Mouse (Mus musculus): ENCODE results near the gene Tmem132e. TPM values are rescaled to one million over a fixed set of nuclear protein-coding genes. Genes with fewer than 3 reads are reported as not detected.

Gene Tmem132e
- 1.3 and 3.0 TPM in 2 replicates for polyA plus RNA-seq (2011; ENCODE audit: insufficient read depth, insufficient read length, low replicate concordance, missing spikeins)

- 2% methylated on average over 82 of the region's 88 CpGs for WGBS
- H3K4me1 ChIP-seq (ENCODE audit: control insufficient read depth, insufficient read depth, low read length), result no peaks in the 10 kb centered on the region
- TF ChIP-seq POLR2A (IDR thresholded peaks at IDR 0.05; ENCODE audit: borderline replicate concordance, control insufficient read depth, low read depth, low read length), result no peak
- no peak for TF ChIP-seq CTCF (IDR thresholded peaks at IDR 0.05; ENCODE audit: control insufficient read depth, insufficient read depth, low read length)
- H3K27ac ChIP-seq (ENCODE audit: control insufficient read depth, insufficient read depth, low read depth, low read length, poor library complexity), result no peak within 1 kb of the TSS; the same call in 1 of the 2 replicates
- H3K4me3 ChIP-seq (replicated peaks; ENCODE audit: control insufficient read depth, low read depth, low read length), result peak within 1 kb of the TSS; percentile 39
Observed at GRCm38 (mm10) chr11:82388371-82389313, at the start of gene Tmem132e. Gene Tmem132e, plus strand, starts transcription at chr11:82388900.

GRCm38 (mm10) chr11:82339921-82340401, 48.7 kb upstream of the Tmem132e start:
- Histone ChIP-seq H3K4me1 (ENCODE audit: control insufficient read depth, insufficient read depth, low read length) (no peaks in the 10 kb centered on the region), H3K4me3 (replicated peaks; ENCODE audit: control insufficient read depth, low read depth, low read length) (no peak overlapping the region), H3K27ac (ENCODE audit: control insufficient read depth, insufficient read depth, low read depth, low read length, poor library complexity) (no peak overlapping the region)
- 5% methylated on average over 7 of the region's 7 CpGs for WGBS
- TF ChIP-seq CTCF (IDR thresholded peaks at IDR 0.05; ENCODE audit: control insufficient read depth, insufficient read depth, low read length), result no peak

- 18% methylated on average over 6 of the region's 6 CpGs for WGBS
- no peak for TF ChIP-seq CTCF (IDR thresholded peaks at IDR 0.05; ENCODE audit: control insufficient read depth, insufficient read depth, low read length)
- TF ChIP-seq POLR2A (IDR thresholded peaks at IDR 0.05; ENCODE audit: borderline replicate concordance, control insufficient read depth, low read depth, low read length), result no peak
Observed at GRCm38 (mm10) chr11:82340416-82340815, 48.3 kb upstream of the Tmem132e start.

GRCm38 (mm10) chr11:82340900-82341299, 47.8 kb upstream of the Tmem132e start:
- no peak overlapping the region for H3K4me3 ChIP-seq (replicated peaks; ENCODE audit: control insufficient read depth, low read depth, low read length)
- H3K4me1 ChIP-seq (ENCODE audit: control insufficient read depth, insufficient read depth, low read length), result no peaks in the 10 kb centered on the region
- whole genome bisulfite sequencing, result 10% methylated on average over 2 of the region's 2 CpGs
- TF ChIP-seq CTCF (IDR thresholded peaks at IDR 0.05; ENCODE audit: control insufficient read depth, insufficient read depth, low read length) (no peak), POLR2A (IDR thresholded peaks at IDR 0.05; ENCODE audit: borderline replicate concordance, control insufficient read depth, low read depth, low read length) (no peak)
- no peak overlapping the region for H3K27ac ChIP-seq (ENCODE audit: control insufficient read depth, insufficient read depth, low read depth, low read length, poor library complexity)

More at GRCm38 (mm10) chr11:82340416-82340815, 48.3 kb upstream of the Tmem132e start:
- no peak overlapping the region for H3K27ac ChIP-seq (ENCODE audit: control insufficient read depth, insufficient read depth, low read depth, low read length, poor library complexity)
- H3K4me1 ChIP-seq (ENCODE audit: control insufficient read depth, insufficient read depth, low read length), result no peaks in the 10 kb centered on the region
- no peak overlapping the region for H3K4me3 ChIP-seq (replicated peaks; ENCODE audit: control insufficient read depth, low read depth, low read length)

GRCm38 (mm10) chr11:82351039-82351438, 37.7 kb upstream of the Tmem132e start:
- Histone ChIP-seq H3K4me3 (replicated peaks; ENCODE audit: control insufficient read depth, low read depth, low read length) (no peak overlapping the region), H3K4me1 (ENCODE audit: control insufficient read depth, insufficient read depth, low read length) (no peaks in the 10 kb centered on the region; the same call in 1 of the 2 replicates), H3K27ac (ENCODE audit: control insufficient read depth, insufficient read depth, low read depth, low read length, poor library complexity) (no peak overlapping the region)
- 70% methylated on average over 10 of the region's 10 CpGs for WGBS
- TF ChIP-seq CTCF (IDR thresholded peaks at IDR 0.05; ENCODE audit: control insufficient read depth, insufficient read depth, low read length) (no peak), POLR2A (IDR thresholded peaks at IDR 0.05; ENCODE audit: borderline replicate concordance, control insufficient read depth, low read depth, low read length) (no peak)

GRCm38 (mm10) chr11:82370151-82370550, 18.5 kb upstream of the Tmem132e start:
- TF ChIP-seq POLR2A (IDR thresholded peaks at IDR 0.05; ENCODE audit: borderline replicate concordance, control insufficient read depth, low read depth, low read length), result no peak
- TF ChIP-seq CTCF (IDR thresholded peaks at IDR 0.05; ENCODE audit: control insufficient read depth, insufficient read depth, low read length), result no peak
- WGBS, result 85% methylated on average over 11 of the region's 11 CpGs
- Histone ChIP-seq H3K4me1 (ENCODE audit: control insufficient read depth, insufficient read depth, low read length) (no peaks in the 10 kb centered on the region; the same call in 1 of the 2 replicates), H3K4me3 (replicated peaks; ENCODE audit: control insufficient read depth, low read depth, low read length) (no peak overlapping the region), H3K27ac (ENCODE audit: control insufficient read depth, insufficient read depth, low read depth, low read length, poor library complexity) (no peak overlapping the region)

- H3K4me3 ChIP-seq (replicated peaks; ENCODE audit: control insufficient read depth, low read depth, low read length), result no peak overlapping the region
- WGBS, result 58% methylated on average over 4 of the region's 4 CpGs
- TF ChIP-seq CTCF (IDR thresholded peaks at IDR 0.05; ENCODE audit: control insufficient read depth, insufficient read depth, low read length), result no peak
- no peak for TF ChIP-seq POLR2A (IDR thresholded peaks at IDR 0.05; ENCODE audit: borderline replicate concordance, control insufficient read depth, low read depth, low read length)
- H3K4me1 ChIP-seq (ENCODE audit: control insufficient read depth, insufficient read depth, low read length), result no peaks in the 10 kb centered on the region
- no peak overlapping the region for H3K27ac ChIP-seq (ENCODE audit: control insufficient read depth, insufficient read depth, low read depth, low read length, poor library complexity)
Observed at GRCm38 (mm10) chr11:82371577-82371976, 17.1 kb upstream of the Tmem132e start.

GRCm38 (mm10) chr11:82380606-82381202, 8.0 kb upstream of the Tmem132e start:
- Histone ChIP-seq H3K4me1 (ENCODE audit: control insufficient read depth, insufficient read depth, low read length) (no peaks in the 10 kb centered on the region), H3K4me3 (replicated peaks; ENCODE audit: control insufficient read depth, low read depth, low read length) (no peak overlapping the region), H3K27ac (ENCODE audit: control insufficient read depth, insufficient read depth, low read depth, low read length, poor library complexity) (no peak overlapping the region)
- no peak for TF ChIP-seq CTCF (IDR thresholded peaks at IDR 0.05; ENCODE audit: control insufficient read depth, insufficient read depth, low read length)
- TF ChIP-seq POLR2A (IDR thresholded peaks at IDR 0.05; ENCODE audit: borderline replicate concordance, control insufficient read depth, low read depth, low read length), result no peak
- 74% methylated on average over 3 of the region's 3 CpGs for WGBS

All from bone marrow, adult 2 months (tissue).